Mouse (Mus musculus) neural tube, embryonic 13.5 days (tissue): ENCODE measurements at regions not wholly inside any gene's neighbourhood (a gene's known extent, or its start where the extent isn't known, plus 50 kb on each side); places are given as distances from the start of the nearest gene placed in this dataset.

Source experiments
- ATAC-seq: fragments of 200-750 bp; cut with Nextera tagmentation; 2 replicates; pipeline ENCODE4 v1.8.0; 2017; ENCODE audit warnings: low read depth, mild to moderate bottlenecking, moderate TSS enrichment, moderate library complexity
- H3K27ac ChIP-seq: fragments of 300-500 bp; sonication (generic); replicated peaks from 2 replicates; pipeline ENCODE4 v1.5.1; 2015; ENCODE audit warnings: moderate library complexity, mild to moderate bottlenecking, inconsistent platforms
- H3K27me3 ChIP-seq: fragments of 300-500 bp; sonication (generic); 2 replicates; pipeline ENCODE4 v1.6.1; 2015; ENCODE audit warnings: mild to moderate bottlenecking, inconsistent platforms
- H3K36me3 ChIP-seq: fragments of 300-500 bp; sonication (generic); 2 replicates; pipeline ENCODE4 v1.6.1; 2015; ENCODE audit warnings: mild to moderate bottlenecking, inconsistent platforms
- H3K4me1 ChIP-seq: fragments of 300-500 bp; sonication (generic); replicated peaks from 2 replicates; pipeline ENCODE4 v1.6.1; 2015; ENCODE audit warnings: inconsistent platforms
- H3K4me2 ChIP-seq: fragments of 300-500 bp; sonication (generic); 2 replicates; pipeline ENCODE4 v1.6.1; 2015; ENCODE audit warnings: inconsistent platforms, mild to moderate bottlenecking, moderate library complexity
- H3K4me3 ChIP-seq: fragments of 300-500 bp; sonication (generic); 2 replicates; pipeline ENCODE4 v1.5.1; 2015; ENCODE audit warnings: mild to moderate bottlenecking, inconsistent platforms
- H3K9ac ChIP-seq: fragments of 300-500 bp; sonication (generic); 2 replicates; pipeline ENCODE4 v1.6.1; 2015; ENCODE audit warnings: moderate library complexity, mild to moderate bottlenecking, inconsistent platforms
- H3K9me3 ChIP-seq: fragments of 300-500 bp; sonication (generic); 2 replicates; pipeline ENCODE4 v1.6.1; 2016; ENCODE audit warnings: inconsistent platforms
- WGBS: fragments of 180-500 bp; shearing (Covaris S2); methylation state at CpG from one replicate; pipeline ENCODE4 v1.1.7; 2015; 5-methylcytosine and 5-hydroxymethylcytosine counted together

GRCm38 (mm10) chr4:127862875-127863274 lies 107.9 kb downstream of the CK137956 start:
- Histone ChIP-seq H3K36me3 (no peaks in the 10 kb centered on the region), H3K4me1 (peaks cover 6% of the 10 kb centered on the region), H3K27ac (no peak overlapping the region), H3K27me3 (no peaks in the 10 kb centered on the region), H3K9me3 (no peaks in the 10 kb centered on the region), H3K4me3 (no peak overlapping the region), H3K9ac (no peak overlapping the region), H3K4me2 (no peak overlapping the region)
- 90% methylated on average over 5 of the region's 5 CpGs for WGBS
- ATAC-seq, result no peak

GRCm38 (mm10) chr4:127861319-127862117 lies 109.2 kb downstream of the CK137956 start:
- Histone ChIP-seq H3K9ac (no peak overlapping the region), H3K4me1 (peaks cover 6% of the 10 kb centered on the region), H3K27me3 (no peaks in the 10 kb centered on the region), H3K27ac (no peak overlapping the region), H3K36me3 (no peaks in the 10 kb centered on the region), H3K4me3 (no peak overlapping the region), H3K9me3 (no peaks in the 10 kb centered on the region), H3K4me2 (no peak overlapping the region)
- ATAC-seq, result no peak
- 60% methylated on average over 16 of the region's 16 CpGs for WGBS

- WGBS, result 91% methylated on average over 4 of the region's 4 CpGs
- no peaks in the 10 kb centered on the region for H3K9me3 ChIP-seq
Measured at GRCm38 (mm10) chr4:127860271-127860670, 110.5 kb downstream of the CK137956 start.

GRCm38 (mm10) chr4:127859505-127859904 lies 111.2 kb downstream of the CK137956 start:
- Histone ChIP-seq H3K27me3 (no peaks in the 10 kb centered on the region), H3K4me3 (no peak overlapping the region), H3K4me2 (no peak overlapping the region), H3K4me1 (peaks cover 6% of the 10 kb centered on the region), H3K9ac (no peak overlapping the region), H3K36me3 (no peaks in the 10 kb centered on the region), H3K9me3 (no peaks in the 10 kb centered on the region), H3K27ac (no peak overlapping the region)
- ATAC-seq, result no peak
- WGBS, result 90% methylated on average over 6 of the region's 6 CpGs

More at GRCm38 (mm10) chr4:127860271-127860670, 110.5 kb downstream of the CK137956 start:
- no peak for ATAC-seq
- Histone ChIP-seq H3K4me1 (peaks cover 6% of the 10 kb centered on the region), H3K27me3 (no peaks in the 10 kb centered on the region), H3K27ac (no peak overlapping the region), H3K4me2 (no peak overlapping the region), H3K36me3 (no peaks in the 10 kb centered on the region), H3K9ac (no peak overlapping the region), H3K4me3 (no peak overlapping the region)

- Histone ChIP-seq H3K4me2 (no peak overlapping the region), H3K27me3 (no peaks in the 10 kb centered on the region), H3K36me3 (no peaks in the 10 kb centered on the region), H3K4me3 (no peak overlapping the region), H3K4me1 (peaks cover 6% of the 10 kb centered on the region), H3K27ac (no peak overlapping the region), H3K9me3 (no peaks in the 10 kb centered on the region), H3K9ac (no peak overlapping the region)
- ATAC-seq, result no peak
- WGBS, result 81% methylated on average over 3 of the region's 3 CpGs
Measured at GRCm38 (mm10) chr4:127858566-127858965, 112.2 kb downstream of the CK137956 start.

- Histone ChIP-seq H3K27me3 (no peaks in the 10 kb centered on the region), H3K27ac (no peak overlapping the region)
- 89% methylated on average over 1 of the region's 1 CpGs for WGBS
Measured at GRCm38 (mm10) chr4:127855836-127856235, 114.9 kb downstream of the CK137956 start.

GRCm38 (mm10) chr4:127854776-127855409 lies 115.9 kb downstream of the CK137956 start:
- Histone ChIP-seq H3K4me3 (no peak overlapping the region), H3K9ac (no peak overlapping the region), H3K4me2 (no peak overlapping the region), H3K36me3 (no peaks in the 10 kb centered on the region), H3K27ac (no peak overlapping the region), H3K9me3 (no peaks in the 10 kb centered on the region), H3K27me3 (no peaks in the 10 kb centered on the region), H3K4me1 (no peaks in the 10 kb centered on the region)
- ATAC-seq, result no peak
- 88% methylated on average over 3 of the region's 3 CpGs for WGBS

More at GRCm38 (mm10) chr4:127855836-127856235, 114.9 kb downstream of the CK137956 start:
- H3K9me3 ChIP-seq, result no peaks in the 10 kb centered on the region
- no peak overlapping the region for H3K4me2 ChIP-seq
- H3K36me3 ChIP-seq, result no peaks in the 10 kb centered on the region
- H3K9ac ChIP-seq, result no peak overlapping the region
- H3K4me1 ChIP-seq, result no peaks in the 10 kb centered on the region
- H3K4me3 ChIP-seq, result no peak overlapping the region
- no peak for ATAC-seq

GRCm38 (mm10) chr4:127849306-127849705 lies 121.4 kb downstream of the CK137956 start:
- no peaks in the 10 kb centered on the region for H3K4me1 ChIP-seq
- WGBS, result 92% methylated on average over 5 of the region's 5 CpGs
- no peaks in the 10 kb centered on the region for H3K36me3 ChIP-seq
- no peak overlapping the region for H3K4me2 ChIP-seq
- H3K4me3 ChIP-seq, result no peak overlapping the region
- no peaks in the 10 kb centered on the region for H3K27me3 ChIP-seq
- H3K9ac ChIP-seq, result no peak overlapping the region
- H3K27ac ChIP-seq, result no peak overlapping the region
- ATAC-seq, result no peak
- H3K9me3 ChIP-seq, result no peaks in the 10 kb centered on the region

- no peak for ATAC-seq
- WGBS, result 31% methylated on average over 3 of the region's 3 CpGs
- H3K9me3 ChIP-seq, result no peaks in the 10 kb centered on the region
- H3K27ac ChIP-seq, result no peak overlapping the region
- H3K4me2 ChIP-seq, result no peak overlapping the region
- no peaks in the 10 kb centered on the region for H3K4me1 ChIP-seq
- no peaks in the 10 kb centered on the region for H3K27me3 ChIP-seq
- H3K4me3 ChIP-seq, result no peak overlapping the region
- no peaks in the 10 kb centered on the region for H3K36me3 ChIP-seq
- no peak overlapping the region for H3K9ac ChIP-seq
Measured at GRCm38 (mm10) chr4:127846321-127846720, 124.4 kb downstream of the CK137956 start.

- ATAC-seq, result no peak
- Histone ChIP-seq H3K36me3 (no peaks in the 10 kb centered on the region), H3K4me3 (no peak overlapping the region), H3K9me3 (no peaks in the 10 kb centered on the region), H3K27me3 (no peaks in the 10 kb centered on the region), H3K4me2 (no peak overlapping the region), H3K9ac (no peak overlapping the region), H3K27ac (no peak overlapping the region), H3K4me1 (no peaks in the 10 kb centered on the region)
- 82% methylated on average over 7 of the region's 7 CpGs for WGBS
Measured at GRCm38 (mm10) chr4:127843421-127843820, 127.3 kb downstream of the CK137956 start.

- no peak overlapping the region for H3K4me2 ChIP-seq
- ATAC-seq, result no peak
- no peaks in the 10 kb centered on the region for H3K9me3 ChIP-seq
- H3K4me1 ChIP-seq, result no peaks in the 10 kb centered on the region
- 87% methylated on average over 6 of the region's 6 CpGs for WGBS
- no peaks in the 10 kb centered on the region for H3K27me3 ChIP-seq
- no peak overlapping the region for H3K9ac ChIP-seq
- H3K4me3 ChIP-seq, result no peak overlapping the region
- no peaks in the 10 kb centered on the region for H3K36me3 ChIP-seq
- no peak overlapping the region for H3K27ac ChIP-seq
Measured at GRCm38 (mm10) chr4:127833668-127834067, 137.1 kb downstream of the CK137956 start.

- no peaks in the 10 kb centered on the region for H3K36me3 ChIP-seq
Measured at GRCm38 (mm10) chr4:127826988-127827387, 143.8 kb downstream of the CK137956 start.

More at GRCm38 (mm10) chr4:127826988-127827387, 143.8 kb downstream of the CK137956 start:
- H3K27ac ChIP-seq, result no peak overlapping the region
- H3K9me3 ChIP-seq, result no peaks in the 10 kb centered on the region
- H3K4me2 ChIP-seq, result no peak overlapping the region
- H3K4me3 ChIP-seq, result no peak overlapping the region
- 92% methylated on average over 8 of the region's 8 CpGs for WGBS
- H3K9ac ChIP-seq, result no peak overlapping the region
- ATAC-seq, result no peak
- H3K4me1 ChIP-seq, result no peaks in the 10 kb centered on the region
- no peaks in the 10 kb centered on the region for H3K27me3 ChIP-seq
